Mouse (Mus musculus): ENCODE data around the gene Dusp23. TPM values are rescaled to one million over a fixed set of nuclear protein-coding genes. Genes with fewer than 3 reads are reported as not detected.

Dusp23 gene
- polyA plus RNA-seq (2012; rRNA removed), result 14.2 and 16.1 TPM in 2 replicates

DNA sequence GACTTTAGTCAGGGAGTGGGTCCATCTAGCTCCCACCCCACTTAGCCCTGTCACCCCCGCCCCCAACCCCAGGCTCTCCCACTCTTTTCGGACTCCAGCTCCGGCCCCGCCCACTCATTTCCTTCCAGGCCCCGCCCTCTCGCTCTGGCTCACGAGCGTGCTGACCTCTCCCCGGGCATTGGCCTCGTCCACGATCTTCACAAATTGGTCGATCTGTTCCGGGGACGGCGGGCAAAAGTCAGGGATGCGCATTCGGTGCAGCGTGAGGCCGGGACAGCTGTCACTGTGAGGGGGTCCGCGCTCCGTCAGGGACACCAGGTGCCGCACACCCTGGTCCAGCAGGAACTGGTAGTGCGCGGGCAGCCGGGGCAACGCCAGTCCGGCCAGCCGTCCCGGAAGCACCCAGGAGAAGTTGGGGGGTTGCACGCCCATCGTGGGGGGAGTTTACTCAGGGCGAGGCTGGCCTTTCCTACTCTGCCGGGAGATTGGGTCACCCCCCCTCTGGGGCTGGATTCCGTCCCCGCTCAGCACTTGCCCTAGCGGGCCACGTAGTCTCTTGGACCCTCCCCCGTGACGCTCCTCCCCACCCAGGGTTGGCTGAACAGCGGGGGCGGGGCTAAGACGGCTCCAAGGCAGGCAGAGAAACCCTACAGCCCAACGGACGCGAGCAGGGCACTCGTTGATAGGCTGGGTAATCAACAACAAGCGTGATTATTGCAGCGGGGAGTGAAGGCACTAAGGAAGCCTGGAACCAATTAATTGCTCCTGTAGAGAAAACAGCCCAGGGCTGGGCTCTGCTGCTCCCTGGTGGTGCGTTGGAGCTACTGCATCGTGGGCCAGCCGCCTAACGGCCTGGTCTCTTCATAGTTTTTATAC, at the start of gene Dusp23:
Gene Dusp23, minus strand, starts transcription at position 512 of the 876 bp plus-strand sequence.
- peak within 1 kb of the TSS; percentile 87 for H3K4me3 ChIP-seq (ENCODE audit: control insufficient read depth, insufficient read depth, low read length)
- WGBS, result under 1% methylated on average over 53 of the region's 53 CpGs
- no peaks in the 10 kb centered on the region for H3K4me1 ChIP-seq (replicated peaks; ENCODE audit: control insufficient read depth, insufficient read depth, low read length)
- TF ChIP-seq CTCF (IDR thresholded peaks at IDR 0.05; ENCODE audit: borderline replicate concordance, control insufficient read depth, extremely low read depth, insufficient read depth, low read length, poor library complexity) (peak; percentile 94), POLR2A (IDR thresholded peaks at IDR 0.05; ENCODE audit: control insufficient read depth, extremely low read depth, insufficient read depth, low read length, poor library complexity) (peak; percentile 50; the same call in 1 of the 2 replicates)
- H3K36me3 ChIP-seq (ENCODE audit: control insufficient read depth, insufficient read depth, low read length), result no peaks in the 10 kb centered on the region
- H3K27ac ChIP-seq (ENCODE audit: control insufficient read depth, insufficient read depth, low read length), result no peak within 1 kb of the TSS
- H3K27me3 ChIP-seq (ENCODE audit: control insufficient read depth, insufficient read depth, low read length), result no peaks in the 10 kb centered on the region
- DNase-seq, result peak; percentile 93

DNA sequence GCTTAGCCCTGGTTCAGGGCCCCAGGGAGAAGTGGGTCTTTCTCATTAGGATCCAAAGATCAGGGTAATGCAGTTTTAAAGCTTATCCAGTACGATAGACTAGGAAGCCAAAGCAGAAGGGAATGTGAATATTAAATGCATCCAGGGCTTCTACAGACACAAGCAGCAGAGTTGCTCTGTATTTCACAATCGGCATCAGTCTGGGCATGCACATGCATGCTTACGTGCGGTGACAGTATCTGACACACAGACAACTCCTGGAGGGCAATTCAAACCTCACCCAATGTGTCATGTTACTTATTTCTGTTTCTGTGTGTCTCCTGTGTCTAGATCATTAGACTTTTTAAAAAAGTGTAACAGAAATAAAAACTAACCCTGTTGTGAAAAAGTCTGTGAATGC, 48.0 kb upstream of the Dusp23 start:
- no peak overlapping the region for H3K27ac ChIP-seq (ENCODE audit: control insufficient read depth, insufficient read depth, low read length)
- H3K27me3 ChIP-seq (ENCODE audit: control insufficient read depth, insufficient read depth, low read length), result no peaks in the 10 kb centered on the region
- WGBS, result 97% methylated on average over 4 of the region's 4 CpGs
- H3K4me3 ChIP-seq (ENCODE audit: control insufficient read depth, insufficient read depth, low read length), result no peak overlapping the region
- TF ChIP-seq CTCF (IDR thresholded peaks at IDR 0.05; ENCODE audit: borderline replicate concordance, control insufficient read depth, extremely low read depth, insufficient read depth, low read length, poor library complexity) (no peak), POLR2A (IDR thresholded peaks at IDR 0.05; ENCODE audit: control insufficient read depth, extremely low read depth, insufficient read depth, low read length, poor library complexity) (no peak)
- H3K36me3 ChIP-seq (ENCODE audit: control insufficient read depth, insufficient read depth, low read length), result no peaks in the 10 kb centered on the region
- no peak for DNase-seq
- no peaks in the 10 kb centered on the region for H3K4me1 ChIP-seq (replicated peaks; ENCODE audit: control insufficient read depth, insufficient read depth, low read length)

DNA sequence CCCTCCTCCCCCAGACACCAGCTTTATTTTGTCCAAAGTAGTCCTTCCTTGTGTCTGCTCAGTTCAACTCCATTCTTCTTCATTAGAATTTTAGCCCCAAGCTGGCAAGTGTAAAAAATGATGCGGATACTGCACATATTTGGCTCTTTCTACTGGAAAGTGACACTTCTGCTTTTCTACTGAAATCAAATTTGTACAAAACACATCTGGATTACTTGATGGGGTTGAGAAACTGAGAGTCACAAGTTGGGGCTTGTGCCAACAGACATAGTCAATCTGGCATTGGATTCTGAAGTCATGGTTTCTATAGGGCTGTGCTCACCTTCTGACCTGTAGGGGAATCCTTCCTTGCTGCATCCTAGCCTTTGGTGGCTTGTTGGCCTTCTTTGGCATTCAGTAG, 38.0 kb upstream of the Dusp23 start:
- Histone ChIP-seq H3K4me1 (replicated peaks; ENCODE audit: control insufficient read depth, insufficient read depth, low read length) (no peaks in the 10 kb centered on the region), H3K4me3 (ENCODE audit: control insufficient read depth, insufficient read depth, low read length) (no peak overlapping the region), H3K27ac (ENCODE audit: control insufficient read depth, insufficient read depth, low read length) (no peak overlapping the region), H3K27me3 (ENCODE audit: control insufficient read depth, insufficient read depth, low read length) (no peaks in the 10 kb centered on the region), H3K36me3 (ENCODE audit: control insufficient read depth, insufficient read depth, low read length) (no peaks in the 10 kb centered on the region)
- TF ChIP-seq POLR2A (IDR thresholded peaks at IDR 0.05; ENCODE audit: control insufficient read depth, extremely low read depth, insufficient read depth, low read length, poor library complexity) (no peak), CTCF (IDR thresholded peaks at IDR 0.05; ENCODE audit: borderline replicate concordance, control insufficient read depth, extremely low read depth, insufficient read depth, low read length, poor library complexity) (no peak)
- 74% methylated on average over 1 of the region's 1 CpGs for WGBS
- DNase-seq, result no peak

DNA sequence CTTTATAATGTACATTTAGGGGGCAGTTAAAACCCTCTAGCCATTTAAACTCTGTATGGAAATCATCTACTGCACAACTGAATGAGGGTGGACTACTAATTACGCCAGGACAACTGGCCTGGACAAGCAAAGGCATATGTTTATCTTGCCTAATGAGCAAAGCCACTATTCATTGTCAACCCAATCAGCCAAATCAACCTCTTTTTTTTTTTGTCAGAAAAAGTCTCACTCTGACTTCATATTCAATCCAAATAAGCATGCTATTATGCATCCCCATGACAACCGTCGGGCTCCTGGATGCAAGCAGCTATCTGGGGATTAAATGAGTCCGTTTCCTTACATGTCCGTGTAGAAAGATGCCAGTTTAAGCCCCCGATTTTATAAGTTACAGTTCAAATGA, 34.8 kb upstream of the Dusp23 start:
- no peak overlapping the region for H3K4me3 ChIP-seq (ENCODE audit: control insufficient read depth, insufficient read depth, low read length)
- no peak overlapping the region for H3K27ac ChIP-seq (ENCODE audit: control insufficient read depth, insufficient read depth, low read length)
- no peaks in the 10 kb centered on the region for H3K36me3 ChIP-seq (ENCODE audit: control insufficient read depth, insufficient read depth, low read length)
- WGBS, result 91% methylated on average over 6 of the region's 6 CpGs
- no peak for TF ChIP-seq CTCF (IDR thresholded peaks at IDR 0.05; ENCODE audit: borderline replicate concordance, control insufficient read depth, extremely low read depth, insufficient read depth, low read length, poor library complexity)
- TF ChIP-seq POLR2A (IDR thresholded peaks at IDR 0.05; ENCODE audit: control insufficient read depth, extremely low read depth, insufficient read depth, low read length, poor library complexity), result no peak
- no peaks in the 10 kb centered on the region for H3K4me1 ChIP-seq (replicated peaks; ENCODE audit: control insufficient read depth, insufficient read depth, low read length)
- no peaks in the 10 kb centered on the region for H3K27me3 ChIP-seq (ENCODE audit: control insufficient read depth, insufficient read depth, low read length)
- no peak for DNase-seq

DNA sequence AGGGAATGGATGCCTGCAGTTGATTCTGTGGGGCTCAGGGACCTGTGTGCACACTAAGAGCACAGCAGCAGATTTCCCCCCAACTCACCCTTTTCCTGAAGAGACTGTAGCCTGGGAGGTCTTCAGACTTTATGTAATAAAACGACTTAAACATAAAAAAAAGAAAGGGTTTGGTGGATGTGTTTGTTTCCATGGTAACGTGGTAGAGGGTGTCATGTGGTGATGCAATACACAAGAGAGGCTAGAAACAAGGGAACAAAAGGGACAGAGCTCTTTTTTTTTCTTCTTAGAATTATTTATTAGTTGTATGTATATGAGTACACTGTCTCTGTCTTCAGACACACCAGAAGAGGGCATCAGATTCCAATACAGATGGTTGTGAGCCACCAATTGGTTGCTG, 32.7 kb upstream of the Dusp23 start:
- Histone ChIP-seq H3K27ac (ENCODE audit: control insufficient read depth, insufficient read depth, low read length) (no peak overlapping the region), H3K4me3 (ENCODE audit: control insufficient read depth, insufficient read depth, low read length) (no peak overlapping the region), H3K36me3 (ENCODE audit: control insufficient read depth, insufficient read depth, low read length) (no peaks in the 10 kb centered on the region), H3K27me3 (ENCODE audit: control insufficient read depth, insufficient read depth, low read length) (no peaks in the 10 kb centered on the region), H3K4me1 (replicated peaks; ENCODE audit: control insufficient read depth, insufficient read depth, low read length) (no peaks in the 10 kb centered on the region)
- 63% methylated on average over 2 of the region's 2 CpGs for WGBS
- DNase-seq, result no peak
- TF ChIP-seq CTCF (IDR thresholded peaks at IDR 0.05; ENCODE audit: borderline replicate concordance, control insufficient read depth, extremely low read depth, insufficient read depth, low read length, poor library complexity), result no peak
- no peak for TF ChIP-seq POLR2A (IDR thresholded peaks at IDR 0.05; ENCODE audit: control insufficient read depth, extremely low read depth, insufficient read depth, low read length, poor library complexity)

DNA sequence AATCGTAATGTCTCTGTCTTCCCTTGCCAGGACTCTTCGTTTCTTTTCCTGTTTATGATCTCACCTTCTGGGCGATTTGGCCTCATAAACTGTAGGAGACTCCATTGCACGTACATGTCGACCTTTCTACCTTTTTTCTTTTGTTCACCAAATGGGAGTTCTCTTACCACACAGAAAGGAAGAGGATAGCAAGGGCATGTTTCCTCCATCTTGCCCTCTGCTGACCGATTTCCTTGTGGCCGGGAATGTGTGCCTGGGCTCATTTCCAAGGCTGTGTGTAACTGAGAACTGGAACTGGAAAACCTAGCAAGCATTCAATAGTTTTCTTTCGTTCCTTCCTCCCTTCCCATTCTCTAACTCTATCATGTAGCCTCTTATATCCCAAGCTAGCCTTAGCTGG, 26.9 kb upstream of the Dusp23 start:
- 92% methylated on average over 8 of the region's 8 CpGs for WGBS
- H3K27me3 ChIP-seq (ENCODE audit: control insufficient read depth, insufficient read depth, low read length), result no peaks in the 10 kb centered on the region

More for the DNA sequence above, 26.9 kb upstream of the Dusp23 start:
- TF ChIP-seq CTCF (IDR thresholded peaks at IDR 0.05; ENCODE audit: borderline replicate concordance, control insufficient read depth, extremely low read depth, insufficient read depth, low read length, poor library complexity) (no peak), POLR2A (IDR thresholded peaks at IDR 0.05; ENCODE audit: control insufficient read depth, extremely low read depth, insufficient read depth, low read length, poor library complexity) (no peak)
- H3K36me3 ChIP-seq (ENCODE audit: control insufficient read depth, insufficient read depth, low read length), result no peaks in the 10 kb centered on the region
- H3K4me1 ChIP-seq (replicated peaks; ENCODE audit: control insufficient read depth, insufficient read depth, low read length), result no peaks in the 10 kb centered on the region
- no peak overlapping the region for H3K27ac ChIP-seq (ENCODE audit: control insufficient read depth, insufficient read depth, low read length)
- DNase-seq, result no peak
- no peak overlapping the region for H3K4me3 ChIP-seq (ENCODE audit: control insufficient read depth, insufficient read depth, low read length)

Measured in thymus, adult 2 months (tissue).